Mouse (Mus musculus) testis, adult 10 weeks (tissue): Measurements from ENCODE around the gene Has1. TPM values are rescaled to one million over a fixed set of nuclear protein-coding genes. Genes with fewer than 3 reads are reported as not detected.

ENCODE experiments used
- polyA plus RNA-seq: library from polyadenylated mRNA; stranded (reverse); fragments of 350-450 nt; fragmentation: Illumina TruSeq; extraction: RNeasy Lipid Tissue Mini Kit (QIAGEN cat#74804); gene quantifications from one replicate; pipeline ENCODE4 v1.2.3, GENCODE M21; 2014; ENCODE audit warnings: low read depth, low replicate concordance

Has1 gene
- polyA plus RNA-seq: not detected

GRCm38 (mm10) chr17:17855064-17855838 lies at the start of gene Has1:
Has1 (minus strand) TSS chr17:17855205.

DNA sequence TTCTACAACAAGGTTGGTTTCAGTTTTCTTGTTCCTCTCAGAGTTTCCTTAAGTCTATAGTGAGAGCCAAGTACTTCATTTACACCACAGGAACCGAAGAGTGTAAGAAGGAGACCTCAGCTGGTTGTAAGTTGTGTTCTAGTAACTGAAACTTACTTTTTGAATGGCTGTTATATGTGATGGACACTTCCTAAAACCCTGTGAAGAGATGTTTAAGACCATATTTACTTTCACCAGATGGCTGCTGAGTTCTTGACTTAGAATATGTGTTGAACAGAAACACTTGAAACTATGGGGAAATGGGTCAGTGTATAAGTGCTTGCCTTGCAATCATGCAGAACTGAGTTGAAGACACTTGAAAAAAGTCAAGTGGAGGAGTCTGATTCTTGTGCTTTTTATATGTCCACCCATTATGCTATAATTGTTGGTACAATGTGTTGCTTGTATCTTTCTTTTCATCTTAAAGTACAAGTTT lies 32.8 kb upstream of the Has1 start, which contains the start of the genes Fpr2 and Fpr3:
Fpr2 (plus strand) TSS at position 51 of the 475 bp plus-strand sequence.
Fpr3 (plus strand) TSS at position 79 of the 475 bp plus-strand sequence.

GRCm38 (mm10) chr17:17883840-17884239 lies 28.8 kb upstream of the Has1 start, which contains the start of gene Fpr1:
Fpr1 (minus strand) TSS chr17:17883940.

GRCm38 (mm10) chr17:17826751-17827657 lies 28.0 kb downstream of the Has1 start, which contains the start of gene Spaca6:
Spaca6 (plus strand) TSS chr17:17827158.

Other genes starting within 250 kb of the Has1 start
- gene Lnpep, start 230.2 kb downstream of the Has1 start, polyA plus RNA-seq: 20.4 TPM
- gene Vmn2r90, start 151.5 kb downstream of the Has1 start, polyA plus RNA-seq: 0.24 TPM
- gene Spaca6, start 28.0 kb downstream of the Has1 start, polyA plus RNA-seq: 78.4 TPM
- not detected for gene Fpr1, start 28.7 kb upstream of the Has1 start, polyA plus RNA-seq
- gene Fpr2, start 32.6 kb upstream of the Has1 start, polyA plus RNA-seq: not detected
- not detected for gene Fpr3, start 32.6 kb upstream of the Has1 start, polyA plus RNA-seq
- gene Fpr-rs4, start 166.5 kb upstream of the Has1 start, polyA plus RNA-seq: not detected
- gene Vmn2r124, start 194.2 kb upstream of the Has1 start, polyA plus RNA-seq: not detected
- not detected for gene Vmn2r91, start 229.8 kb upstream of the Has1 start, polyA plus RNA-seq